Mouse (Mus musculus): ENCODE data around the gene Efcab2. TPM values are rescaled to one million over a fixed set of nuclear protein-coding genes. Genes with fewer than 3 reads are reported as not detected.
A peak's percentile ranks its signal among the peaks of the same experiment; 100 is the strongest.

Efcab2 gene
- polyA plus RNA-seq, 1 experiment from 2014 or later: 8.3 TPM

DNA sequence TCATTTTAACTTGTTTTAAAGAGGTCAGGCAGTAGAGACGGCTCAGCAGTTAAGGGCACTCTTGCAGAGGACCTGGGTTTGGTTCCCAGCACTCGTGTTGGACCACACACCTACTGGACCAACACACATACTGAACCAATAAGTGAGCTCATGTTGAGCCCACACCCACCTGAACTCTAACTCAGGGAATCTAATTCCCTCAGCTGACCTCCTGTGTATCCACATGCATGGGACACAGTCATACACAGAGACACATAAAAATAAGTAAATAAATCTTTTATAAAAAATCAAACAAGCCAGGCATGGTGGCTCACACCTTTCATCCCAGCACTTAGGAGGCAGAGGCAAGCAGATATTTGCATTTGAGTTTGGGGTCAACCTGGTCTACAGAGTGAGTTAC, 44.0 kb downstream of the Efcab2 start:
- no peak for ATAC-seq (ENCODE audit: low FRiP score, low read depth)
- no peaks in the 10 kb centered on the region for H3K36me3 ChIP-seq
- no peak overlapping the region for H3K27ac ChIP-seq
- H3K27me3 ChIP-seq (replicated peaks): no peaks in the 10 kb centered on the region
- no peaks in the 10 kb centered on the region for H3K4me1 ChIP-seq
- 83% methylated on average over 2 of the region's 2 CpGs for WGBS
- H3K4me3 ChIP-seq: no peak overlapping the region
- no peaks in the 10 kb centered on the region for H3K9me3 ChIP-seq
- H3K9ac ChIP-seq: no peak overlapping the region
- no peak overlapping the region for H3K4me2 ChIP-seq (replicated peaks)

DNA sequence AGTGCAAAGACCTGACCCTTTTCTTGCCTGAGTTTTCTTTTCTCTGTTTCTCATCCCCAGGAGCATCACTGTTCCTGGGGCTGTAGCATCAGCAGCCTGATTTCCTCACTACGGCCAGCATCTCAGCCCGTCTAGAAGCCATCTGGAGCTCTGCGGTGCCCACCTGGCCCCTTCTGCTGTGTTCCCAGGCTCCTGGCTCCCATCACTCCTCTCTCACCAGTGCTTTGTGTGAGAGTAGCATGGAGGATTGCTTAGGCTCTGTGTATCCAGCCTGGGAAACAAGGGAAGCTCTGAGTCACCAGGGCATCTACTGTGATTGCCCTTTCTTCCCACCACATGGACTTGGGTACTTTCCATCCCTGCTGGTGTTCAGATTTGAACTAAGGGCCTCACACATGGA, 48.2 kb downstream of the Efcab2 start:
- ATAC-seq (ENCODE audit: low FRiP score, low read depth): no peak
- no peak overlapping the region for H3K4me3 ChIP-seq
- no peaks in the 10 kb centered on the region for H3K4me1 ChIP-seq
- no peak overlapping the region for H3K9ac ChIP-seq
- no peaks in the 10 kb centered on the region for H3K27me3 ChIP-seq (replicated peaks)
- H3K9me3 ChIP-seq: no peaks in the 10 kb centered on the region
- H3K36me3 ChIP-seq: no peaks in the 10 kb centered on the region
- no peak overlapping the region for H3K4me2 ChIP-seq (replicated peaks)
- no peak overlapping the region for H3K27ac ChIP-seq
- 88% methylated on average over 3 of the region's 3 CpGs for whole genome bisulfite sequencing

DNA sequence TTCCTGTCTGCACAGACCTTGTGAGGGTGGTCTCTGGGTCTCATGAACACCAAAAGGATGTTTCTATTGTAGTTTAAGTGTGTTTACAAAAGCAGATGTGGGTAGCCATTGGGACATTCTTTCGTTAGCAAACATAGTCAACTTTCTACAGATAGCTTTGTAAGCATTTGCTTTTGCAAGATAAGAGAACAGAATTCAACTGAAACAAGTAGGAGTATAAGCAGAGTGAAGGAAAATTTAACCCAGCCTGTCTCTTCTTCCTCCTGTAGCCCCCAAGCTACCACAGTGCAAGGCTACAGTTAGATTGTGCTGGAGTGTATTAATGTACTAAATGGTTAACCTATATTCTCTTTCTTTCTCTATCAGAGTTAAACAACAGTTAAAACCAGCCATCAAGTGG, 49.2 kb downstream of the Efcab2 start:
- Histone ChIP-seq H3K4me2 (replicated peaks) (no peak overlapping the region), H3K36me3 (no peaks in the 10 kb centered on the region), H3K27me3 (replicated peaks) (no peaks in the 10 kb centered on the region), H3K9me3 (no peaks in the 10 kb centered on the region), H3K4me3 (no peak overlapping the region), H3K27ac (no peak overlapping the region), H3K4me1 (no peaks in the 10 kb centered on the region), H3K9ac (no peak overlapping the region)
- WGBS: 89% methylated on average over 1 of the region's 1 CpGs
- ATAC-seq (ENCODE audit: low FRiP score, low read depth): no peak

DNA sequence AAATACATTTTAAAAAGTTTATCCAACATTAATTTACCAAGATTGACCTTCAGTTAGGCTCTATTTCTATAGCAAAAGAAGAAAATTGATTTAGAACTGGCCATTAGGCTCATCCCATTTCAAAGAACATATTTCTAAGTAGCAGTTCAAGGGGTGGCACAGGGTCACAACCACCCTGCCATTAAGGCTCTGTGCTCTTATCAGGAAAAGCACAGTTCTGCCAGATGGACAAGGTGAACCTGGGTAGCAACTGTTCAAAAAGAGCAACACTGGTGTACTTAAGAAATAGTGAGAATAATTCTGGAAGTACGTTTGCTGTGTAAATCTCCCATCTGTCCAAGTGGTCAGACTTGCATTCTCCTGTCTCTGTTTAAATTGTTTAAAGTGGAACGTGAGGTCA, 52.1 kb downstream of the Efcab2 start:
- H3K4me2 ChIP-seq (replicated peaks): no peak overlapping the region
- H3K9me3 ChIP-seq: no peaks in the 10 kb centered on the region
- no peaks in the 10 kb centered on the region for H3K4me1 ChIP-seq
- H3K4me3 ChIP-seq: no peak overlapping the region
- no peak overlapping the region for H3K27ac ChIP-seq
- WGBS: 86% methylated on average over 2 of the region's 2 CpGs
- H3K36me3 ChIP-seq: no peaks in the 10 kb centered on the region
- H3K9ac ChIP-seq: no peak overlapping the region
- H3K27me3 ChIP-seq (replicated peaks): no peaks in the 10 kb centered on the region
- ATAC-seq (ENCODE audit: low FRiP score, low read depth): no peak

DNA sequence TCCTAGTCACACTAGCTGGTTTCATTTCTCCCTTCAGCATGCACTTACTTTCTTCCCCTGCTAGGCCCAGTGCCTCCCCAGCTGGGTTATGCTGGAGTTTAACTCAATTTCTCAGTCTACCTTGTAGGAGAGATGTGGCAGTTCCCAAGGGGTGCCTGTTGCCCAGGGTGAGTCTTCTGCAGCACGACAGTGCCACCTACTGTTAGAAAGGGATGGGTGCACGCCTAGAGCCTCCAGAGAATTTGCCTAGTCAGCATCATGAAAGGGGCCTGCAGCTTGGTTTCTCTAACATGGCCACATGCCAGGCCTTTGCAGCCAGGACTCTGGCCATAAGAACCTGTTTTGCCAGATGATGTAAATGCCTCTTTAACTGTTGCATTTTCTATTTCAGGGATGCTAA, 57.8 kb downstream of the Efcab2 start:
- Histone ChIP-seq H3K4me3 (no peak overlapping the region), H3K27ac (no peak overlapping the region), H3K9me3 (no peaks in the 10 kb centered on the region), H3K4me1 (no peaks in the 10 kb centered on the region), H3K27me3 (replicated peaks) (no peaks in the 10 kb centered on the region), H3K4me2 (replicated peaks) (no peak overlapping the region), H3K36me3 (no peaks in the 10 kb centered on the region), H3K9ac (no peak overlapping the region)
- 0% methylated on average over 2 of the region's 2 CpGs for WGBS
- ATAC-seq (ENCODE audit: low FRiP score, low read depth): peak; percentile 90

GRCm38 (mm10) chr1:178464140-178464539, 58.3 kb downstream of the Efcab2 start:
- Histone ChIP-seq H3K36me3 (no peaks in the 10 kb centered on the region), H3K27me3 (replicated peaks) (no peaks in the 10 kb centered on the region), H3K9ac (no peak overlapping the region), H3K4me1 (no peaks in the 10 kb centered on the region), H3K4me3 (no peak overlapping the region), H3K9me3 (no peaks in the 10 kb centered on the region), H3K4me2 (replicated peaks) (no peak overlapping the region), H3K27ac (no peak overlapping the region)
- 32% methylated on average over 4 of the region's 4 CpGs for WGBS
- ATAC-seq (ENCODE audit: low FRiP score, low read depth): 0 out of 2 replicates have a peak, but pooled peaks have one; percentile 45

GRCm38 (mm10) chr1:178467594-178467993, 61.7 kb downstream of the Efcab2 start:
- Histone ChIP-seq H3K4me3 (no peak overlapping the region), H3K9ac (no peak overlapping the region), H3K4me1 (no peaks in the 10 kb centered on the region), H3K4me2 (replicated peaks) (no peak overlapping the region), H3K27ac (no peak overlapping the region), H3K27me3 (replicated peaks) (no peaks in the 10 kb centered on the region), H3K36me3 (no peaks in the 10 kb centered on the region), H3K9me3 (no peaks in the 10 kb centered on the region)
- ATAC-seq (ENCODE audit: low FRiP score, low read depth): no peak
- 72% methylated on average over 6 of the region's 6 CpGs for WGBS

- WGBS: 12% methylated on average over 2 of the region's 2 CpGs
- Histone ChIP-seq H3K4me1 (no peaks in the 10 kb centered on the region), H3K27ac (no peak overlapping the region)
Measured at GRCm38 (mm10) chr1:178468280-178468679, 62.4 kb downstream of the Efcab2 start.

DNA sequence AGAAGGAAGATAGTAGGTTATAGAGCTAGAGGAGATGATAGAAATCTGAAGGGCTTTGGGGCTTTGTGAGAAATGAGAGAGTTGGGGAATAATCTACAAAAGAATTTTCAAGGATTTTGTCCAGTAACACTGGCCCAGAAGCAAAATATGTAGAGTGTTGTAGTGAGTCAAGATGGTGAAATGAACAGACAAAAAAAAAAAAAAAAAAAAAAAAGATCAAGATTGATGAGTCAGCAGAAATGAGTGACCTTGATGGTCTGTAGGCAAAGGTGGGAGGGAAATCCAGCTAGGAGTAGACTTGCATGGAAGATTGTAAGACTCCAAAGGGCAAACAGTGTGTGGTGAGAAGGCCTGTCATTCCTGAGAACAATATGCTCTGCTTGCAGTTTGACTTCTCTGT, 78.0 kb downstream of the Efcab2 start:
- no peak overlapping the region for H3K4me3 ChIP-seq
- H3K27ac ChIP-seq: no peak overlapping the region
- ATAC-seq (ENCODE audit: low FRiP score, low read depth): no peak
- no peaks in the 10 kb centered on the region for H3K9me3 ChIP-seq
- no peaks in the 10 kb centered on the region for H3K36me3 ChIP-seq
- no peaks in the 10 kb centered on the region for H3K4me1 ChIP-seq
- H3K9ac ChIP-seq: no peak overlapping the region
- no peak overlapping the region for H3K4me2 ChIP-seq (replicated peaks)
- H3K27me3 ChIP-seq (replicated peaks): no peaks in the 10 kb centered on the region

More at GRCm38 (mm10) chr1:178468280-178468679, 62.4 kb downstream of the Efcab2 start:
- Histone ChIP-seq H3K36me3 (no peaks in the 10 kb centered on the region), H3K9ac (no peak overlapping the region), H3K4me3 (no peak overlapping the region), H3K9me3 (no peaks in the 10 kb centered on the region), H3K27me3 (replicated peaks) (no peaks in the 10 kb centered on the region), H3K4me2 (replicated peaks) (no peak overlapping the region)
- no peak for ATAC-seq (ENCODE audit: low FRiP score, low read depth)

GRCm38 (mm10) chr1:178485138-178485867, 79.4 kb downstream of the Efcab2 start:
- H3K4me1 ChIP-seq: no peaks in the 10 kb centered on the region

GRCm38 (mm10) chr1:178485868-178486220, 80.0 kb downstream of the Efcab2 start:
- H3K27me3 ChIP-seq (replicated peaks): no peaks in the 10 kb centered on the region
- no peak overlapping the region for H3K9ac ChIP-seq
- ATAC-seq (ENCODE audit: low FRiP score, low read depth): no peak
- no peaks in the 10 kb centered on the region for H3K4me1 ChIP-seq
- no peak overlapping the region for H3K4me2 ChIP-seq (replicated peaks)
- H3K27ac ChIP-seq: no peak overlapping the region
- no peaks in the 10 kb centered on the region for H3K9me3 ChIP-seq
- WGBS: 84% methylated on average over 5 of the region's 5 CpGs
- no peak overlapping the region for H3K4me3 ChIP-seq
- no peaks in the 10 kb centered on the region for H3K36me3 ChIP-seq

More at GRCm38 (mm10) chr1:178485138-178485867, 79.4 kb downstream of the Efcab2 start:
- no peak for ATAC-seq (ENCODE audit: low FRiP score, low read depth)
- Histone ChIP-seq H3K27ac (no peak overlapping the region), H3K27me3 (replicated peaks) (no peaks in the 10 kb centered on the region), H3K4me3 (no peak overlapping the region), H3K4me2 (replicated peaks) (no peak overlapping the region), H3K9ac (no peak overlapping the region), H3K9me3 (no peaks in the 10 kb centered on the region), H3K36me3 (no peaks in the 10 kb centered on the region)
- 89% methylated on average over 5 of the region's 5 CpGs for WGBS

DNA sequence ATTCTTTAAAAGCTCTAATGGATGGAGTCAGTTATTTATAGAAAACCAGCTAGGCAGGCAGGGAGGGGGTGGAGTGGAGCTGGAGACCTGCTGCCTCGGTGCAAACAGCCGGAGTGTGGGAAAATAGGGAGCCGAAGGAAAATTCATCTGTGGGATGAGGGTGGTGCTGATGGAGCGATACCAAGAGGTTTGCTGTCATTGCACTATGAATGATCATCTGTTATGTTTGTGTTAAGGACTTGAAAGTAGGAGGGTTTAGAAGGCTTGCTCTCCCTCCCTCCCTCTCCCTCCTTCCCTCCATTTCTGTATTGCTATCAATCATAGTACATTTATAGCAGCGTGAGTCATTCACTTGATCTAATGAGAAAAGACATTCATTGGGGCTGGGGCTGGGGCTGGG, 80.9 kb downstream of the Efcab2 start:
- no peaks in the 10 kb centered on the region for H3K9me3 ChIP-seq
- H3K4me1 ChIP-seq: no peaks in the 10 kb centered on the region
- H3K27ac ChIP-seq: no peak overlapping the region
- H3K27me3 ChIP-seq (replicated peaks): no peaks in the 10 kb centered on the region
- WGBS: 74% methylated on average over 5 of the region's 5 CpGs
- H3K36me3 ChIP-seq: no peaks in the 10 kb centered on the region
- H3K4me2 ChIP-seq (replicated peaks): no peak overlapping the region
- ATAC-seq (ENCODE audit: low FRiP score, low read depth): no peak
- H3K9ac ChIP-seq: no peak overlapping the region
- no peak overlapping the region for H3K4me3 ChIP-seq

- Histone ChIP-seq H3K4me3 (no peak overlapping the region), H3K36me3 (no peaks in the 10 kb centered on the region), H3K9me3 (no peaks in the 10 kb centered on the region), H3K4me2 (replicated peaks) (no peak overlapping the region), H3K27me3 (replicated peaks) (no peaks in the 10 kb centered on the region), H3K9ac (no peak overlapping the region), H3K4me1 (no peaks in the 10 kb centered on the region), H3K27ac (no peak overlapping the region)
- 39% methylated on average over 3 of the region's 3 CpGs for WGBS
- no peak for ATAC-seq (ENCODE audit: low FRiP score, low read depth)
Measured at GRCm38 (mm10) chr1:178489127-178489526, 83.2 kb downstream of the Efcab2 start.

Measured in neural tube, embryonic 12.5 days (tissue).